Mouse (Mus musculus) stomach, postnatal 0 days (tissue): ENCODE measurements around the gene Ica1.

ENCODE experiments used
- CTCF ChIP-seq: IDR thresholded peaks from 2 replicates; pipeline ENCODE4 v1.5.1; 2016; ENCODE audit warnings: antibody characterized with exemption, low read depth, mild to moderate bottlenecking, moderate library complexity
- EP300 ChIP-seq: optimal IDR thresholded peaks from 2 replicates; pipeline ENCODE3; 2016; ENCODE audit warnings: antibody characterized with exemption

DNA sequence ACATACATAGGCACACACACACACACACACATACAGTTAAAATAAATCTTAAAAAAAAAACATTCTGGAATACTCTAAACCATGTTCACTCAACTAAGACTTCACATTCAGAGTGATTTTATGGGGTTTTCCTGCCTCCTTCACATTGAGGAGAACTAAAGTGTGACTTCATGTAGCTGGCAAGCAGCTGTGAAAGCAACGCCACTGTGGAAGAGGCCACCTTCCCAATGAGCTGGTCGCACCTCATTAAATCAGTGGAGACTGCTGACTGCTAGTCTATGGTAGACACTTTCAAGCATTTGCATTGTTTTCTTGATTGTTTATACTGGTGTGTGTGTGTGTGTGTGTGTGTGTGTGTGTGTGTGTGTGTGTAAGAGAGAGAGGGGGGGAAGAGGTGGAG, 38.2 kb downstream of the Ica1 start:
- TF ChIP-seq CTCF (no peak), EP300 (no peak)
